Mouse (Mus musculus) neural tube, embryonic 15.5 days (tissue): ENCODE data around the gene Psmd7. TPM values are rescaled to one million over a fixed set of nuclear protein-coding genes. Genes with fewer than 3 reads are reported as not detected.

Experiments
- ATAC-seq: fragments of 200-750 bp; cut with Nextera tagmentation; 2 replicates; pipeline ENCODE4 v1.8.0; 2017; ENCODE audit warnings: mild to moderate bottlenecking, moderate TSS enrichment, moderate library complexity; ENCODE audit not compliant: low FRiP score
- H3K27ac ChIP-seq: fragments of 300-500 bp; sonication (generic); replicated peaks from 2 replicates; pipeline ENCODE4 v1.5.1; 2015; ENCODE audit warnings: mild to moderate bottlenecking, inconsistent platforms
- H3K27me3 ChIP-seq: fragments of 300-500 bp; sonication (generic); replicated peaks from 2 replicates; pipeline ENCODE4 v1.6.1; 2015; ENCODE audit warnings: inconsistent platforms
- H3K36me3 ChIP-seq: fragments of 300-500 bp; sonication (generic); 2 replicates; pipeline ENCODE4 v1.6.1; 2015; ENCODE audit warnings: inconsistent platforms
- H3K4me1 ChIP-seq: fragments of 300-500 bp; sonication (generic); 2 replicates; pipeline ENCODE4 v1.6.1; 2015; ENCODE audit warnings: inconsistent platforms
- H3K4me2 ChIP-seq: fragments of 300-500 bp; sonication (generic); 2 replicates; pipeline ENCODE4 v1.6.1; 2015; ENCODE audit warnings: inconsistent platforms, mild to moderate bottlenecking, moderate library complexity
- H3K4me3 ChIP-seq: fragments of 300-500 bp; sonication (generic); replicated peaks from 2 replicates; pipeline ENCODE4 v1.5.1; 2015; ENCODE audit warnings: mild to moderate bottlenecking, inconsistent platforms
- H3K9ac ChIP-seq: fragments of 300-500 bp; sonication (generic); replicated peaks from 2 replicates; pipeline ENCODE4 v1.6.1; 2015; ENCODE audit warnings: mild to moderate bottlenecking, inconsistent platforms
- H3K9me3 ChIP-seq: fragments of 300-500 bp; sonication (generic); replicated peaks from 2 replicates; pipeline ENCODE4 v1.6.1; 2016; ENCODE audit warnings: inconsistent platforms
- WGBS: fragments of 180-500 bp; shearing (Covaris S2); methylation state at CpG from one replicate; pipeline ENCODE4 v1.1.7; 2015; ENCODE audit warnings: mixed read lengths; 5-methylcytosine and 5-hydroxymethylcytosine counted together
- polyA plus RNA-seq: library from polyadenylated mRNA; unstranded; fragments of >200 nt; fragmentation: Nextera tagmentation; extraction: Ambion mirVana; gene quantifications from 2 replicates; pipeline ENCODE4 v1.2.1, GENCODE M21; 2015

Gene Psmd7
- polyA plus RNA-seq, 1 experiment from 2014 or later = 242 TPM

- Histone ChIP-seq H3K9ac (no peak overlapping the region), H3K4me2 (peak overlapping the region; percentile 42), H3K27ac (peak overlapping the region; percentile 54; the same call in 1 of the 2 replicates), H3K4me1 (peaks cover 15% of the 10 kb centered on the region), H3K9me3 (no peaks in the 10 kb centered on the region), H3K4me3 (no peak overlapping the region), H3K27me3 (no peaks in the 10 kb centered on the region), H3K36me3 (no peaks in the 10 kb centered on the region)
- no peak for ATAC-seq
- 7% methylated on average over 7 of the region's 7 CpGs for WGBS
Measured at GRCm38 (mm10) chr8:107608751-107609150, 20.5 kb upstream of the Psmd7 start.

DNA sequence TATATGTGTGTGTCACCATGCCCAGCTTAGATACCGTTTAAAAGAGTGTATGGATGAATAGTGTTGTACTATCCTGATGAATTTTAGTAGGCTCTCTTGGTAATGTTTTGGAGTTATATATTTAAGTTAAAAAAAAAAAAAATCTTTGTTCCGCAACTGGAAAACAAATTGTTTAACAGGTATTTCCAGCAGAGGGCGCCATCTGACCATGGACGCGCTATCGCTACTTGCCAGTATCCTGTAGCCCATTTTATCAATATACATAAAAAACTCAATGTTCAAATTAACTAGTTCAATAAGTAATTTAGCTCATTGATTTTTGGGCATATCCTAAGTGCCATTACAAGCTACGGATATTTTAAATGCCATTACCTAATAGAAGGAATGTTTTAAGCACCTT lies 14.8 kb upstream of the Psmd7 start:
- ATAC-seq = no peak
- Histone ChIP-seq H3K9ac (no peak overlapping the region), H3K4me1 (peaks cover 3% of the 10 kb centered on the region), H3K4me3 (no peak overlapping the region), H3K36me3 (no peaks in the 10 kb centered on the region), H3K4me2 (no peak overlapping the region), H3K9me3 (no peaks in the 10 kb centered on the region), H3K27me3 (0 out of 2 replicates have a peak, but pooled peaks cover 5% of the 10 kb centered on the region), H3K27ac (no peak overlapping the region)
- WGBS = 4% methylated on average over 7 of the region's 7 CpGs

- H3K4me2 ChIP-seq = no peak overlapping the region
- H3K4me1 ChIP-seq = no peaks in the 10 kb centered on the region
- no peak overlapping the region for H3K9ac ChIP-seq
- 89% methylated on average over 9 of the region's 9 CpGs for WGBS
- no peak for ATAC-seq
- no peak overlapping the region for H3K27ac ChIP-seq
- no peak overlapping the region for H3K4me3 ChIP-seq
- no peaks in the 10 kb centered on the region for H3K9me3 ChIP-seq
- H3K27me3 ChIP-seq = 0 out of 2 replicates have a peak, but pooled peaks cover 5% of the 10 kb centered on the region
- H3K36me3 ChIP-seq = no peaks in the 10 kb centered on the region
Measured at GRCm38 (mm10) chr8:107599691-107600090, 11.4 kb upstream of the Psmd7 start.

DNA sequence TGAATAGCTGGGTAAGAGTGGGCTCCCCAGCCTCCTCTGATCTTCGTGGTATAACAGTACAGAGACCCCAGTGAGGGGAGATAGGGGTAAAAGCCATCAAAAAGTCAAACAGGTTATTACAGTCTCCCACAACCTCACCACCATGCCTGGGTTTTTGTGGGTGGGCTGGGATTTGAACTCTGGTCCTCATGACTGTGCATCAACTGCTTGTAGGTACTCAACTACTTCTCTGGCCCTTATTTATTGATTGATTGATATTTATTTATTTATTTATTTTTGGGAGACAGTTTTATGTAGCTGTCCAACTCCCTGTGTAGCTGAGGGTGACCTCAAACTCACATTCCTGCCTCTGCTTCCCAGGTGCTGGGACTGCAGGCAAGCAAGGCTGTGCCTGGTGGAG lies 9.5 kb upstream of the Psmd7 start:
- no peak for ATAC-seq
- Histone ChIP-seq H3K4me2 (no peak overlapping the region), H3K4me3 (no peak overlapping the region), H3K36me3 (no peaks in the 10 kb centered on the region), H3K9ac (no peak overlapping the region), H3K9me3 (no peaks in the 10 kb centered on the region), H3K27me3 (0 out of 2 replicates have a peak, but pooled peaks cover 5% of the 10 kb centered on the region), H3K27ac (no peak overlapping the region), H3K4me1 (no peaks in the 10 kb centered on the region)
- 76% methylated on average over 1 of the region's 1 CpGs for WGBS

- no peaks in the 10 kb centered on the region for H3K9me3 ChIP-seq
- ATAC-seq = no peak
- no peaks in the 10 kb centered on the region for H3K36me3 ChIP-seq
- H3K27ac ChIP-seq = no peak overlapping the region
- no peak overlapping the region for H3K4me2 ChIP-seq
- H3K4me3 ChIP-seq = no peak overlapping the region
- no peaks in the 10 kb centered on the region for H3K4me1 ChIP-seq
- WGBS = 39% methylated on average over 6 of the region's 6 CpGs
- H3K27me3 ChIP-seq = no peaks in the 10 kb centered on the region
- no peak overlapping the region for H3K9ac ChIP-seq
Measured at GRCm38 (mm10) chr8:107594817-107595216, 6.6 kb upstream of the Psmd7 start.

DNA sequence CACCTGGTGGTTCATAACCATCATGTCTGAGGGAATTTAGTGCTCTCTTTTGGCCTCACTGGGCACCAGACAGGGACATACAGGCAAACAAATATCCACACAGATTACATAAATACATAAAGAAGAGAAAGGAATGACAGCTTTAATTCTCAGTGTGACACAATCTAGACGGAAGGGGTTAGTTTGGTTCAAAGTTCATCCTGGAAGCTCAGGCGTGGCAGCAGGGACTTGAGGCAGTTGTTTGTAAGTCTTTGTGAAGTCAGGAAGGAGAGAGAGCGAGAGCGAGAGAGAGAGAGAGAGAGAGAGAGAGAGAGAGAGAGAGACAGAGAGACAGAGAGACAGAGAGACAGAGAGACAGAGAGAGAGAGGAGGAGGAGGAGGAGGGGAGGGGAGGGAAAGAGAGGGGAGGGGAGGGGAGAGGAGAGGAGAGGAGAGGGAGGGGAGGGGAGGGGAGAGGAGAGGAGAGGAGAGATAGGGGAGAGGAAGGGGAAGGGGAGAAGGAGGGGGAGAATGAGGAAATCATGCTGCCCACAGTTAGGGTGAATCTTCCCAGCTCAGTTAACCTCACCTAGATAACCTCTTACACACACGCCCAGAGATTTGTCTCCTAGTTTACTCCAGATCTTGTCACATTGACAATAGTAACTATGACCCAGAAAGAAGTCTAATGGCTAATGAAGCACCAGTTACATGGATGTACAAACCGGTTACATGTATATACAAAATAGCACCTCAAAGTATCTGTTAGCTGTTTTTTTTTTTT lies 5.9 kb upstream of the Psmd7 start:
- Histone ChIP-seq H3K9me3 (no peaks in the 10 kb centered on the region), H3K27ac (no peak overlapping the region), H3K4me2 (no peak overlapping the region), H3K4me3 (no peak overlapping the region), H3K9ac (no peak overlapping the region), H3K27me3 (no peaks in the 10 kb centered on the region), H3K36me3 (no peaks in the 10 kb centered on the region), H3K4me1 (no peaks in the 10 kb centered on the region)
- ATAC-seq = no peak
- WGBS = 73% methylated on average over 4 of the region's 6 CpGs

DNA sequence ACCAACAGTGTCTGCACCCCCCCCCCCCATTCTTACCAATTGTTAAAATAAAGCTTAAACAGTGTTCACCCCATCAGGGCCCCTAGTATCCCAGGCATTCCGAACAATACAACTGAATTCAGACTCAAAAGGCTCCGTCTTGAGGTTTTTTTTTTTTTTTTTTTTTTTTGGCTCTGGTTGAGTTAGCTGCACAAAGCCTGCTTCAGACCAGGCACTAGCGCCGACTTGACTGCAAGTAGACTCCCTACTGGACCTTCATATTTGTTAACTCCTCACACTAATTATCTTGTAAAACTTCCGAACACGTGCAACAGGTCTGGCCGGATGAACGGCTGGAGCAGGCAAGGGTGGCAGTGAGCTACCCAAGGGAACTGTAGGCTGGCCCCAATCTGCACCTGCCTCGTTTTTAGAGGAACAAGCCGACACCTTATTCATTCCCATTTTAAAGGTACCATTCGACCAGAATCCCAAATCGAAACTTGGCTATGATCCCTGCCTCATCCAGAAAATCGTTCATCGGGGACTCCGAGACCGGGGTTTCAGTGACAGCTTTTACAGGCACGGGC lies 752 bp downstream of the Psmd7 start:
- under 1% methylated on average over 17 of the region's 17 CpGs for WGBS
- peak; percentile 26; the same call in 1 of the 2 replicates for ATAC-seq
- H3K9ac ChIP-seq = peak overlapping the region; percentile 93
- peaks cover 35% of the 10 kb centered on the region for H3K36me3 ChIP-seq
- H3K4me3 ChIP-seq = peak overlapping the region; percentile 92
- H3K4me1 ChIP-seq = peaks cover 20% of the 10 kb centered on the region
- H3K4me2 ChIP-seq = peak overlapping the region; percentile 83
- no peaks in the 10 kb centered on the region for H3K27me3 ChIP-seq
- H3K27ac ChIP-seq = peak overlapping the region; percentile 86
- no peaks in the 10 kb centered on the region for H3K9me3 ChIP-seq

- H3K36me3 ChIP-seq = peaks cover 83% of the 10 kb centered on the region
- H3K4me2 ChIP-seq = no peak overlapping the region
- no peaks in the 10 kb centered on the region for H3K27me3 ChIP-seq
- ATAC-seq = no peak
- no peak overlapping the region for H3K9ac ChIP-seq
- 96% methylated on average over 11 of the region's 11 CpGs for WGBS
- no peaks in the 10 kb centered on the region for H3K9me3 ChIP-seq
- H3K27ac ChIP-seq = no peak overlapping the region
- peaks cover 15% of the 10 kb centered on the region for H3K4me1 ChIP-seq
- no peak overlapping the region for H3K4me3 ChIP-seq
Measured at GRCm38 (mm10) chr8:107582136-107582535, 6.1 kb downstream of the Psmd7 start.

GRCm38 (mm10) chr8:107581536-107581935 lies 6.7 kb downstream of the Psmd7 start:
- H3K9me3 ChIP-seq = no peaks in the 10 kb centered on the region
- H3K4me1 ChIP-seq = peaks cover 10% of the 10 kb centered on the region
- WGBS = 96% methylated on average over 4 of the region's 4 CpGs
- no peak overlapping the region for H3K4me2 ChIP-seq
- H3K4me3 ChIP-seq = no peak overlapping the region
- no peaks in the 10 kb centered on the region for H3K27me3 ChIP-seq
- ATAC-seq = no peak
- peaks cover 83% of the 10 kb centered on the region for H3K36me3 ChIP-seq
- no peak overlapping the region for H3K9ac ChIP-seq
- no peak overlapping the region for H3K27ac ChIP-seq

DNA sequence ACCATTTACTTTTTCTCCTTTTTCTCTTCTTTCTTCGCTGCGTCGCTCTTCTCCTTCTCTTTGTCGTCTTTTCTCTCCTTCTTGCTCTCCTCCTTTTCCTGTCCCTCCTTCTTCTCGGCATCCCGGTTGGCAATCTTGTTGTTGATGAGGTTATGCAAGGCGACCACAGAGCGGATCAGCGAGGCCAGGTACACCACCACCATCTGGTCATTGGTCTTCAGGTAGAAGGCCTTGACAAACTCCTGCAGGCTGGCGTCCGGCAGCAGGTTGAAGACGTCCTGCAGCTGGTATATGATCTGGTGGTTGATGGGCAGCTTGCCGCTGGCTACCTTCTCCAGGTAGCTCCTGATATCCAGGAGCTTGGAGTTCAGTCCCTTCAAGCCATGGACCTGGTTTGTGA lies 7.4 kb downstream of the Psmd7 start:
- no peak overlapping the region for H3K4me2 ChIP-seq
- no peak for ATAC-seq
- no peaks in the 10 kb centered on the region for H3K9me3 ChIP-seq
- no peak overlapping the region for H3K9ac ChIP-seq
- peaks cover 7% of the 10 kb centered on the region for H3K4me1 ChIP-seq
- H3K27ac ChIP-seq = no peak overlapping the region
- H3K36me3 ChIP-seq = peaks cover 79% of the 10 kb centered on the region
- no peak overlapping the region for H3K4me3 ChIP-seq
- H3K27me3 ChIP-seq = no peaks in the 10 kb centered on the region
- 98% methylated on average over 13 of the region's 13 CpGs for WGBS

DNA sequence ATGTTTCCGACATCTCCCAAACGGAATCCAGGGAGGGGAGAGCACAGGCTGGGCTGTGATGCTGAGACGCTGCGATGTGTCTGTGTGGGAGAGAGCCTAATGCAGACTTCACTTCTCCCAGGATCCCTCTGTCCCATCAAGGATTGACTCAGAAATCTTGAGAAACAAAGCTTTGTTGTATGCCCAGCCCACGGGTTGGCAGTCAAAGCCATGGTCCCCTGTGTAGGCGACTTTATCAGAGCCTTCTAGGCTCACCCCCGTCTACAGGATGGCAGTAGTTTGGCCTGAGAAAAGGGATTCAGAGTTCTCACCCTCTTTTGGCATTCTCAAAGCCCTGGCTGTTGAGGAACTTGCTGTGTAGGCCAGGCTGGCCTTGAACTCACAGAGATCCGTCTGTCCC lies 9.7 kb downstream of the Psmd7 start:
- WGBS = 88% methylated on average over 8 of the region's 8 CpGs

GRCm38 (mm10) chr8:107578132-107578531 lies 10.1 kb downstream of the Psmd7 start:
- H3K36me3 ChIP-seq = peaks cover 54% of the 10 kb centered on the region
- no peaks in the 10 kb centered on the region for H3K9me3 ChIP-seq
- H3K4me2 ChIP-seq = no peak overlapping the region
- H3K27me3 ChIP-seq = no peaks in the 10 kb centered on the region
- H3K9ac ChIP-seq = no peak overlapping the region
- H3K4me3 ChIP-seq = no peak overlapping the region
- no peak overlapping the region for H3K27ac ChIP-seq
- no peak for ATAC-seq
- H3K4me1 ChIP-seq = 0 out of 2 replicates have a peak, but pooled peaks cover 4% of the 10 kb centered on the region
- 88% methylated on average over 8 of the region's 8 CpGs for WGBS

More for the DNA sequence above, 9.7 kb downstream of the Psmd7 start:
- Histone ChIP-seq H3K4me2 (no peak overlapping the region), H3K4me3 (no peak overlapping the region), H3K27ac (no peak overlapping the region), H3K4me1 (0 out of 2 replicates have a peak, but pooled peaks cover 4% of the 10 kb centered on the region), H3K27me3 (no peaks in the 10 kb centered on the region), H3K9ac (no peak overlapping the region), H3K36me3 (peaks cover 58% of the 10 kb centered on the region), H3K9me3 (no peaks in the 10 kb centered on the region)
- ATAC-seq = no peak
